Mouse (Mus musculus) ES-E14 (cell line): ENCODE data around the gene Psma1.

ENCODE experiments used
- CHD2 ChIP-seq: IDR thresholded peaks from 2 replicates; pipeline ENCODE4 v1.6.1; 2014; ENCODE audit warnings: mild to moderate bottlenecking, low read depth, low read length, inconsistent platforms
- ZNF384 ChIP-seq: IDR thresholded peaks from 2 replicates; pipeline ENCODE4 v1.6.1; 2012; ENCODE audit warnings: low read depth, low read length, inconsistent platforms

DNA sequence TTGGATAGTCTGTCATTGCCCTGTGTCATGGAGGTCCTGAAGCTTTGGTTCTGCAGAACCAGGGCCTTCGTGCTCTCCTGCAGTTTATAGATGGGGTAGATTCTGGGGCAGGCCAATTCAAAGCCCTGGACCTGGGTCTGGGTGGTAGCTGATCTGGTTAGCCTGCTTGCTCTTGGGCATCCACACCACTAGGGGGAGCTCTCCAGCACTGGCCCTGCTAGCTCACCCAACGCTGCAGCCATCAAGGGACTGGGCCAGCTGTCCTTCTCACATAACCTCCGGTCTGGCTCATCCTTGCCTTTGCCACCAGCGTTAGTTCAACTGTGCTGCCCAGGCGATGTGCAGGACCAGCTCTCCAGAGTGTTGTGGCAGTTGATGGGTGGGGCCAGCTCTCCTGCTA is 18.8 kb upstream of the Psma1 start:
- TF ChIP-seq CHD2 (no peak), ZNF384 (no peak)
